Mouse (Mus musculus): ENCODE results near the gene Cdk6.

GRCm38 (mm10) chr5:3420832-3421228 lies 79.5 kb downstream of the Cdk6 start:
- TF ChIP-seq CTCF (IDR thresholded peaks at IDR 0.05; ENCODE audit: low read depth, low read length) (no peak), POLR2A (IDR thresholded peaks at IDR 0.05; ENCODE audit: insufficient read depth, low read length) (no peak)
